Mouse (Mus musculus) kidney, postnatal 36 days (tissue): Measurements from ENCODE around the gene Upp2.

Experiments
- DNase-seq, 2 experiments: peaks; one replicate each; pipeline ENCODE4 v3.0.0; 2021 to 2022; ENCODE audit warnings: mixed read lengths in 2 of 2

The Upp2 gene

DNA sequence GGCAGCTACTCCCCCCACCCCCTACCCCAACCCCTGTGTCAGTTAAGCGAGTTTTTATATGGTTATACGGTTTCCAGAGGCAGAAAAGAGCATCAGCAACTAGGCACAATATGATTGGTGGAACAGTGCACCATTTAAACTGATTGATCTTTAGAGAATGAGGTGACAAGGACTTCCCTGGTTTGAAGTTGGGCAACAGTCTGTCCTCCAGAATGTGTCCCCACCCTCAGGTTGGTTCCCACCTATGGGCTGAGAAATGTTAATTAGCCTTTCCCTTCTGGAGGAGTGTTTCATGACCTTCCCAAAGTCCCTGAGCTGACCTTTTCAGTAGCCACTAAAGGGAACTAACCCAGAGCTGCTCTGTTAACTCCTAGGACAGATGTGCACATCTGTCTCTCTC is 58.6 kb downstream of the Upp2 start:
- no peak for DNase-seq

DNA sequence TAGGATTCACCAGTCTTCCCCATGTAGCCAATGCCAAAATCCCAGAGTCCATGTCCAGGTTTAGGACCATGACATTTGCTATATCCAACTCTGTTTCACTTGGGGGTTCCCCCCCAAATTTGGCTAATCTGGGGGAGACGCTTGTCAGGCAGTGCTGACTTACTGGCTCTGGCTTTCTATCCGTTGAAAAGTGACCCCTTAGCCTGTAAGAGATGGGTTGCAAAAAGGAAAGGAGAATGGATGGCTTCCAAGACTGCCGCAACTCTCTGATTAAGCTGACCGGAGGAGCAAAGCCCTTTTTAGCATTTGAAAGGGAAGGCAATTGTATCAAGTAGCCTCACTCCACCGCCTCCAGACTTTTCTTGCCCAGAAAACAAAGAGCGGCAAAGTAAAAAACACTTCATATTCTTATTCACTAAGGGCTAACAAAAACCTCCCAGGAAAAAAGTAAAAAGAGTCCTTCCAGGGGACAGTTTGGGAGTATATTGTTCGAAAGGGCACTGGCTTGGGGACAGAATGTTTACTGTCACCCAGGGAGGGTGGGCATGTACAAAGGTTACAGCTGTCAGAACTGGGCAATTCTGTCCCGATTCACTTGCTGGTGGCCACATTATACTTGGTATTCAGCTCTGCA is 59.2 kb downstream of the Upp2 start:
- DNase-seq, result no peak

DNA sequence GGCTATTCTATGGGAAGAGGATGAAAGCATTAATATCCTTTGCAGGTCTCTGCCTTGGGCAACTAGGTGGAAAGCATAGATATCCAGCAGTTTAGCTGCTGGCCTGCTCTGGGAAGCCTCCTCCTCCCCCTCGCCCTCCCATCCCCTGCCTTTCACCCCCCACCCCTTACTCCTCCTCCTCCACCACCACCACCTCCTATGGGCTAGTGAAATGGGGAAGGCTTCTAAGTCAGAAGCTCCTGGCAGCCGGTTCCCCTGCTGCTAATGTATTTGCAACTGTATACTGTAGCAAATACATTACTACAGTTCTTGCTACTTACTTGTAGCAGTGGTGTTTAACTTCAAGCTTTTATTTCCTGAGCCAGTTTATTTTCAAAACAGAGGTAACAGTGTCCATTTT is 60.9 kb downstream of the Upp2 start:
- DNase-seq, result no peak

DNA sequence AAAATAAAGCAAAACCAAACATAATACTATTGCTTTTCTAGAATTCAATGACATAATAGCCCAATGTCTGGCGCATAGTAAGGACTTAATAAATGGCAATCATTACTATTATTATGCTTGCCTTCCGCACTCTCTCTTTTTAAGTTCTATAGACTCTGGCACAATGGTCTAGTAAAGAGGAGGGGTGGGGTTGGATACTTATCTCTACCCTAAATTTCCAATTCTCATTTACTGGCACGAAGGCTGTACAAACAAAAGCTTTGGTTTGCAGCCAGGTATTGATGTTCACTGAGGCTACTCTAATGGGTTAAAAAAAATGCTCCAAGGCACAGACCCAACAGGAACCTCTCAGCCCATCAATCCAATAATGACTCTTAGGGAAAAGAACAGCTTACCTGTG is 61.9 kb downstream of the Upp2 start:
- DNase-seq, result no peak

DNA sequence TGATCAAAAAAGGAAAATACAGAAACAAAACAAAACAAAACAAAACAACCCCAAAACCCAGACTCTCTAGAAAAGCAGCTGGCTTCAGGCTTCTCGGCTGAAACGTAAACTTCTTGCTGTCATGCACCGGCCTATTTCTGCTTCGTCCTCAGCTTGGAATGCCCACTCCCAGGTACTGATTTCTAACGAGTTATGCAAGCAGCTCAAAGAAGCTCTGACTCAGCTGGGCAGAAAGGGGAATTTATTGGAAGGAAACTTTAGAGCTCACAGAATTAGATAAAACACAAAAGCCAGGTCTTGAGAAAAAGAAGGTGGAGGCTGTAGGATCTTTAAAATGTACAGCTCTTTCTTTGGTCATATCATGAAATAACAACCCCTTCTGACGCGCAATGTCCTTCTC is 62.3 kb downstream of the Upp2 start:
- DNase-seq, result no peak

DNA sequence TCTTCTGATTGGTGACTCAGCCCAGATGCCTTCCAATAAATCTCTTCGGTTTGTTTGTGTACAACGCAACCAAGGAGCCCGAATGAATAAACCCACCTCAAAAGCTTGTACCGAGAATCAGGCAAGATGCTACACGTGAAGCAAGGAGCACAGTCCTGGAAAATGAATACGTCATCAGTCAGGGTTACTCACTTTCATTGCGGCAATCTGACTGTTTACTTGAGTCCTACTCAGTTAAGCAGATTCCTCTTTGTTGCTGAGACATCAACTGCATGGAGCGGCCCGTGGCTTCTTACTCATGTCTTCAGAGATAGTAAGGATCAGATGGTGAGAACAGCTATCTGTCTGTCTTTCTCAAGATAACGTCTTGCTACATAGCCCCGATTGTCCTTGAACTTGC is 66.7 kb downstream of the Upp2 start:
- no peak for DNase-seq

DNA sequence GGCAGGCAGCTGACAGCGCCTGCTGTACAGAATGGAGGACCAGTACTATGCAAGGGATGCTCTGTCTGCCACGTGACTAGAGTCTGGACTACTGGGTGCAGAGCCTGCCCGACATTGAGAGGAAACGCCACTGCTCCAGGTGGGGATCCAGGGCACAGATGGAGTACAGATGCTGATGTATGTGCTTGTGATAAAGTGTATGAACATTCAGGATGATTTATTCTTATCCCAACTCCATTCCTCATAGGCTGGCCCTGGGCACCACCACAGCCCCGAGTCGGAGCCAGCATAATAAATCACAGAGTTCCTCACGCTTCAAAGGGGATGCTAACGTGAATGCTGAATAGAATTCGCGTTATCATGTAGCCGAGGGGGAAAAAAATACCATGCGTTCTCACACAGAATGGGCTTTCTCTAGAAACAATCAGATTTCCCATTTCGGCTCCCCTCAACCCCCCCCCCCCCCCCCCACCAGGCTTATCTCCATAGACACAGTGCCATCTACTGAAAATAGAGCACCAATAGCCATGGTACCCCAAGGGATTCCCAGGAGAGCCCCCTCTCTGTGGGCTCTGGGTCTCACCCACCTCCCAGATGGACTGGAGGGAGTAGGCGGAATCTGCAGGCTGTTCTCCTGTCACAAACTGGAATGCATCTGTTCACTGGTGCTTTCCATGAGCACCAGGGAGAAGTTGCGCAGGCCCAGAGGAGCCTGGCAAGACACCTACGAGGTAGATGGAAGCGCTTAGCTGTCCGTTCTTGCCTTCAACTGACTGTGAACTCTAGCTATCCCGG is 74.9 kb downstream of the Upp2 start:
- no peak for DNase-seq

DNA sequence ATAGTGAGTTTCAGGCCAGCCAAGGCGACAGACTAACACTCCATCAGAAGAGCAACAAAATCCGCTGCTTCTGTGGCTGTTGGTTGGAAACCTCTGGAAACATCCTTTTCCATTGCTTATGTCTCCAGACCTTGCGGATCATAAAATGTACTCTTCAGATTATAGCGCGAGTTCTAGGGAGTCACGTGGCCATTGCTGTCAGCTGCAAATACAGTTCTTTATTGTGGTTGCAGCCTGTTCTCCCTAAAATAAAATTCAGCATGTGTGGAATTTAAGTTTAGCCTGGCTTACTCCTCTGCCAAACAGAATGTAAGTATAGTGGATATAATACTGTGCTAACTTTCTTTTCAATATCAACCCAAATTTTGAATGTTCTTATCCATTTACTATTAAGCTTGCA is 78.6 kb downstream of the Upp2 start:
- DNase-seq, result no peak

DNA sequence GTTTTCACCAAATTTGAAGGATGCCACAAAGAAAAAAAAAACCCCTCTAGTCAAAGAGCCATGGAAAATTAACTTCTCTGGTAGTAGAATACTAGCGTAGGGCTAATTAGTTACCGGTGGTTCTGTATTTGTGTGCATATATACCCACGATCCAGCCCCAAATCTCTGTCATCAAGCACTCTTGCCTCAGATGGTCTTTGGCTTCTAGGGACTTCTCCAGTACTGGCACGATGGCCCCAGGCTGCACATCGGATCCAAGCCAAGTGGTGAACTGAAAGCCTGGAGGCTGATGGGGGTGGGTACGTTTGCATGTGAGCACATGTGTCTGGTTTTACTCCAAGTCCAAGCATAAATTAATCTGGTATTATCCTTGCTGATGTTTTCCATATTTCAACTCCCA is 88.1 kb downstream of the Upp2 start:
- DNase-seq, result no peak

DNA sequence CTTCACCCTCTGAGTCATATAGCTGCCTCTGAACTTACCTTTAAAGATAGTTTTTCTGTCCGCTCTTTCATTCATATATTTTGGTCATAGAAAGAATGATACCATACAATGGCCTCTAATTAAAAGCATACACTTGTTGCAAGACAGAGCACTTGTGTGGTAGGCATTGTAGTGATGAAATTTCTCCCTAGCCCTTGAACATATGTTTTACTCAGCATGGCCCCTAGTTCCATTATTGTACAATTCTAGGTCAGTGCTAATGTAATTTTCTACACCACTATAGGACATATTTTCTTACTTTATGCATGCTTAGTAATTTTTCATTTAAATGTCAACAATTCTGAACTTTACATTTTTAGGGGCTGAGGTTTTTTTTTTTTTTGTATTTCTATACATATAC is 89.9 kb downstream of the Upp2 start:
- no peak for DNase-seq

DNA sequence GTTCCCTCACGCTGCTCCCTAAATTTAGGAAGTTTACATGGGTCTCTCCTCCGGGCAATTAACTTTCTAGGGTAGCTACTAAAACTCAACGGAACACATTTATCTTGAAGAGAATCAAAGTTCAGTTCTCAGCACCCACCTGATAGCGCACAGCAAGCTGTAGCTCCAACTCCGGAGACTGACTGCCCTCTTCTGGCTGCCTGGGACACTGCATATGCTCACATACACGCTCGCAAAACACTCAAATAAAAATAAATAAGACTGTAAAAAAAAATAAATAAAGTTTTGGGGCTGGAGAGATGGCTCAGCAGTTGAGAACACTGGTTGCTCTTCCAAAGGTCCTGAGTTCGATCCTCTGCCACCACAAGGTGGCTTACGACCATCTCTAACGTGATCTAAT is 90.8 kb downstream of the Upp2 start:
- DNase-seq, result no peak

DNA sequence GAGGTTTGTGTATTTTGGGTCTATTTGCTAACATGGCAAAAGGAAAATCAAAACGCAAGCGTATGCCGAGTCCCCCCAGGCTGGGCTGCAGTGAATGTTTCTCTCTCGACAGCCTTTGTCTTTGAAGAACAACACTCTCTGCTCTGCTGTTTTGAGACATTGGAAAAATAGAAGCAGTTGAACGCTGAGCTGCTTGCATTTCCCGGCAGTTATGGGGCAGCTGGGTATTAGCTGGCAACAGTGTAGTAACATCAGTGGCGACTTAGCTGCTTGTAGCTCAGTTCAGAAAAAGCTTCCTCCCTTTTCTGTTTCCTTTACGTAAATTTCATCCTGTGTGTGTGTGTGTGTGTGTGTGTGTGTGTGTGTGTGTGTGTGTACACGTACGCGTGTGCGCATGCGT is 93.5 kb downstream of the Upp2 start:
- no peak for DNase-seq

DNA sequence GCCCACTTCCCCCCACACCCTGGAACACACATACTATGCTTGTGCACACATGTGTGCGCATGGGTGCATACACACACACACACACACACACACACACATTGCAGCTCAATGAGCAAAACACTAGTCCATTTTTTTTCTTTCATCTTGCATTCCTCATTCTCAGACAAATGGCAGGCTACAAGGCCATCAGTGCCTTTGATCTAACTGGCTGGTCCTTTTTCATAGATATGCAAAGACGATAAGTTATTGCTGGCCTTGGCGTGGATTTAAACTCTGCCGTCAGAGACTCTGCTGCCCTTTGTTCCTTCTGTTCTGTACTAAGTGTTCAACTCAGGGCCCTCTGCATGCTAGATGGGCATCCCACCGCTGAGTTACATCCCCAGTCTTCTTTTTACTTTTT is 94.0 kb downstream of the Upp2 start:
- DNase-seq, result no peak

DNA sequence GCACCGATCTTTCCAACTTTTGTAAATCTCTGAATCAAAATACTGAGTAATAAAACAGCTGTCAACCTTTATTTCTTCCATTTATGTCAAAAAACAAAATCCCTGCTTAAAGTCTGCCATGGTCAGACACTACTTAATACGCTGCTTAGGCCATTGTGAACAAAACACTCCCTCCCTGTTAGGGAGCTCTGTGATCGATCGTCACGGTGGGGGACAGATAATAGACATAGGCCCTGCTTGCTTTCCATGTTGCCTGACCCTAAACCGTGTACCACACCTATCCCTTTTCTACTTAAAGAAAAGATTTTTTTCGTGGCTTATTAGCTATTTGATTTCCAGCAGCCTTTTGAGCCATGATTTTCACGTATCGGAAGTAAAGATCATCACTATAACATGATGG is 95.6 kb downstream of the Upp2 start:
- DNase-seq, result no peak

DNA sequence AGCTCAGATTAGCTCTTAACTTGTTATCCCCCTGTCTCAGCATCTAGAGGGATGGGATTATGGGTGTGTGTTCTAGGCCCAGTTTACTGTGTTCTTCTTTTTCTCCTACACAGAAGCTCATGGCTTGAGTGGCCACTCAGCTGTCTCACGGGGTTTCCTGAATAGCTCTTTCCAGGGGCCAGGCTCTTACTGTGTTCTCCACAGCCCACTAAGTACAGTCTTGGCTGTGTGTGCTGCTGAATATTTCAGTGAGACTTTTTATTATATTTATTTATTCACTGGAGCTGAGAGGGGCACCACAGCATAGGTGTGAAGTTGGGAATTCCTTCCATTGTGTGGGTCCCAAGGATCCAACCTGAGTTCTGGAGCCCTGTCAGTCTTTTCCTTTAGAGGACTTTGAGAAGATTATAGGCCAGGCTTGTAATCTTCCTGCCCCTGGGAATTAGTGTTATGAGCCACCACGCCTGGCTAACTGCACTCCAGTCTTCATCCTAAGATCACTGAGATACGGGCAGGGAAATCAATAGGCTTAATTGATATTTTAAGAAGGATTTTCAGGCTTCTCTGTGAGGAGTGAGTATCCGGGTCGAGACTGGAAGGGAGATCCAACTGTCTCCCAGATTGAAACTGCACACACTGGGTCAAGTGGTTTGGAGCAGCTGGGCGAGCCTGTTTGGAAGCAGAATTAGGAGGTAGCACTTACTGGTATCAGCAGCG is 96.5 kb downstream of the Upp2 start:
- DNase-seq, result no peak

DNA sequence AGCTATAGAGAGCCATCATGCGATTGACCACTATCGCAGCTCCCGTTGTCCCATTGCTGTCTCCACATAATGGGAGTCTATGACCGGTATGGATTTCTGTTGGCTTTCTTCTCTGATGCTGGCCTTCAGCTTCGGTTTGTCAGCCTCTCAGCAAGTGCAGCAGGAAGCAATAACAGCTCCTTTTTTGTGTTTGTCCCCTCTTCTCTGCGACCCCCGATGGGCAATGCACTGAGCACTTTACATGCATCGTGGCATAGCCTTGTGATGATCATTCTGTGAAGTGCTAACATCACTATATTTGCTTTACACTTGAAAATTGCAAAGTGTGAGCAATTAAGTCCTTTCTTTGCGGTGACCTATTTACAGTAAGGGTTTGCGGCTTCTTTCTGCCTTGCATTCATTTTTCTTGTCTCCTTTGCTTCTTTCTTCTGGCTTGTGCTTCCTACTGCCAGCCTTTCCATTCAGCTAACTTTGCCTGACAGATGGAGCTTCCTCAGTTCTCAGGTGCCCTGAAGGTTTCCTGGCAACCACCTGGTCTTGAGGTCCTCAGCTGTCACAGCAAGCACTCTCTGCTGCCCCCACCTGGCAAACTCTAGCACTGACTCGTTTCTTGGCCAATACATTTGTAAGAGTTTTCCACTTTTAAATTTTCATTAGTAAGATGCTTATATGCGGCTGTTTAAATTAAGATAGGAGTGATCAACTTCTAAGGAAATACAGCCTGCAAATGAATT is 98.2 kb downstream of the Upp2 start:
- DNase-seq, result peak; percentile 62 to 87

DNA sequence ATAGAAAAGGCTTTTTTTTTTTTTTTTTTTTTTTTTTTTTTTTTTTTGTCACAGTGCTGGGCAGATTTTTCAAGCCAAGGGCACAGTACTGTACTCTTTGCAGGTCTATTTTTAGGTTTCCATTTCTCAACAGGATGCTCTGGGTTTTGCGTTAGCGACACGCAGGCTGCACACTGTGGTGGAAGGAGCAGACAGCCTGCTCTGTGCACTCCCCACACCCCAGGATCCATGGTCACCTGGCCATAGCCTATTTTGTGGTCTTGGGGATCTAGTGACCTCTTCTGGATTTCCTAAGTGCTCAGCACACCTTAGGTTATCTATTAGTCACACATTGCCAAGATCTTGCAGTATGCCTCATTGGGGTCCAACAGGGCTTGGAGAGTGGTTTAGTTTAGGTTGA is 100.2 kb downstream of the Upp2 start:
- DNase-seq, result no peak

DNA sequence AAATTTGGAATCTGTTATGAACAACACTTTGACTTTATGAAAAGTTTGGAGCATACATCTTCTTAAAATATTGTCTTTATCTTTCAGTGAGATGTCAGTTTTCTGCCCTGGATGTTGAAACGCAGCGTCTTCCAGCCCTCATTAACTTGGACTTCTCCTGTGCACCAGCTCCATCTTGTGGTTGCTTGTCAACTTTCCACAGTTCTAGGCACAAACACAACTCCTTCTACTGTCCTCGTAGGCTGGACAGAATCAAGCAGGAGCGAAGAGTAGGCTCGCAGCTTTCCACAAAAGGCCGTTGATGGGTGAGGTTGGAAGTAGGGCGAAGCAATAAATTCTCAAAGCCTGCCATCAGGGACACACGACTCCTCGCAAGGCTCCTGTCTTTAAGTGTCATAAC is 100.9 kb downstream of the Upp2 start:
- peak; percentile 57 to 79 for DNase-seq

DNA sequence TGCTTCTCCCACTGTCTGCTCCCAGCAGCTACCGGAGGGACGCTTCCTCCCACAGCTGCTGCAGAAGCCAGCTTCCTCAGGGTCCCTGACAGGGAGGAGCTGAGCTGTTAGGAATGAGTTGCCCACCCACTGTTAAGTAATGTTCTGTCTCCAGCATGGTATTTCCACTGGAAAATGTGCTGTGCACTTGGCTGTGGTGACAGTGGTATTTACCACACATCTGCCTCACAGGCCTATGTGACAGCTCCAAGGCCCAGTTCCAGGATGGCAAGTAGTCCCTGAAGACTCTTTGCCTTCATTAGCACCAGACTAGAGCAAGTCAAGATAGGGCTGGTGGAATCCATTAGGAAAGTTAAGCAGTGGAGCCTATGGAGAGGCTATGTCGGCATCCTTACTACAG is 102.0 kb downstream of the Upp2 start:
- DNase-seq, result no peak

DNA sequence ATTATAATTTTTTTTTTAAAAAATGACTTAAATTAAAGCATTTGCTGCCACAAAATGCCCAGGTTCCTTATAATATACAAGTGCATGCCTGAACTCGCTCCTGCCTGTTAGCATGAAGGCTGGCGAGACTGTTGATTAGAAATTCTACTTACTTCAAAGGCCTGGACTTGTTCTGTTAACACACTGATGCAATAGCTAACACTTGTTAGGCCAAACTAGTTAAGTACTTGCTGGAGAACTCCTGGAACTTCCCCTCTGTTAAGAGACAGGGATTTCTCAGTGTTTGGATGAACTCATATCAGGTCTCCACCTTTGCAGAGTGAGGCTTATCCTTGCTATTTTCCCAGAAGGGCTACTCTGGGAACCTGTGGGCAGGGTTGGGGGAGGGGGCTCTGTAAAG is 105.4 kb downstream of the Upp2 start:
- DNase-seq, result no peak

DNA sequence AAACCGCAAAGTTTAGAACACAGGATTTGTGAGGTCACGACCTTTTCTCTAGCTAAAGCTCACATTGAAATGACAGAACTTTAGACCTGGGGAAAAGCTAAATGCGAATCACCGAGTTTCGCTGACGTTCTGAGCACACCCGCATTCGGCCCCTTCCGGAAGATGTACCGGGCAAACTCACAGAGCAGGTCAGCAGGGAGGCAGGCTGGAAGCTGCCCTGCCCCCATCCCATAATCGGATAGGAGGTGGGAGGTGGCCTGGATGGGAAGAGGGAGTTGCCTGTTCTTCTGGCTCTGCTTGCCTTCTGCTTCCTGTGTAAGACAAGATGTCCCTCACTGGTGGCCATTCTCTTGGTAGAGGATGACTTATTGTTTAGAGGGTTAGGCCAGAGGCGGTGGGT is 112.9 kb downstream of the Upp2 start:
- no peak for DNase-seq

DNA sequence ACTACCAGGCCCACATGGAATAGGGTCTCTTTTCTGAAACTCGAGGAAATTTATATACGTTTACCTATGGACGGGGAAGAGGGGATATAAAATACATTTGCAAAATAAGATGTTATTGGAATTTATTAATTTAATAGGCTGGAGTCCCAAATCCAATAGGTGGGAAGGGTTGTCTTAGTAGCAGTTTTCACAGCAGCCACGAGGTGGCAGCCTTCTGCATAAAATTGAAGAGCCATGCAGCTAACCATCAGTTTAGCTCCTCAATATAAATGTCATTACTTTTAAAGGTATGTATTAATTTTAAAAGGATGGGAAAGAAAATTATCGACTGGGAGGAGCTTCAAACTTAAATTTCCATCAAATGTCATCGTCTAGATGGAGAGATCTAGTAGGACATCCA is 113.7 kb downstream of the Upp2 start:
- peak; percentile 57 to 86 for DNase-seq

DNA sequence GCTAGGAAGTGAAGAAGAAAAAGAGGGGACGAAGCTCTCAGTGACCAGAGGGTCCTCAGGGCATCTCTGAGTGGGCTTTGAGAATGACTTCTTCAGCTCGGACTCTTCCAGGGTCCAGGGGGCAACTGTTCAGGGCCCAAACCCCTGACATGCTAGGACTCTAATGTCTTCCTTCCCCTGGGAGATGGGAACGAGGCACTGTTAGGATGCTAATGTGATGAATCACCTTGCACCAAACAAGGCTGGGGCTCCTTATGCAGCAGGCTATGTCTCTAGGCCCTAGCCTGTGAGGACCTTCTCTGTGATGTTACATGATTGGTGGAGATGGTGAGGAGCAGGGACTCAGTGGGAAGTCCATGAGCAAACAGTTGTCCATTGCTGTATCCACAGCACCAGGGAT is 114.3 kb downstream of the Upp2 start:
- no peak for DNase-seq

DNA sequence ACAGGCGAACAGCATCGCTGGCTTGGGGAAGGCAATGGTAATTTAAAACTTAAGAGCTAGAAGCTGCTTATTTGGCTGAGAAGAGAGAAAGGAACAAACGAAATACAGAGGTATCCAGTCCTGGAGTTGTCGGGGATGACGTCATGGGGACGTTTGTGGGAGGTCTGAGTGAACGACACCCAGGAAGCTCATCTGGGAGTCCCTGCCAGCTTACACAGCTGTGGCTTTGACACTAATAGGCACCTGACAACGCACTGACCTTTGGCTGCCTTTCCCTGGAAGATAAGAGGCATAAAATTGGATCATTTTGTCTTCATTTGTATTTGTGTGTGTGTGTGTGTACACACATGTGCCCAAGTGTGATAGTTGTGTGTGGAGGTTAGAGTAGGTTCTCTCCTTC is 130.4 kb downstream of the Upp2 start:
- no peak for DNase-seq
